Mouse (Mus musculus): ENCODE measurements around the gene Adcy3.

- TF ChIP-seq CTCF (IDR thresholded peaks at IDR 0.05; ENCODE audit: low read depth, low read length) = no peak
- no peak for TF ChIP-seq POLR2A (IDR thresholded peaks at IDR 0.05; ENCODE audit: extremely low read depth, insufficient read depth, low read length)
These were observed 15.3 kb upstream of the Adcy3 start for GRCm38 (mm10) chr12:4117579-4117978.

Data from liver, adult 2 months (tissue).